Mouse (Mus musculus) bone marrow macrophage, adult 2 months (primary cell): ENCODE data around the gene Dcps.

Experiments
- CTCF ChIP-seq: IDR thresholded peaks from 2 replicates; pipeline ENCODE4 v1.5.1; 2012; ENCODE audit warnings: low read depth, mild to moderate bottlenecking, low read length, moderate library complexity
- POLR2A ChIP-seq: IDR thresholded peaks from 2 replicates; pipeline ENCODE4 v1.6.1; 2012; ENCODE audit warnings: mild to moderate bottlenecking, low read depth, low read length, borderline replicate concordance

- TF ChIP-seq CTCF (no peak), POLR2A (no peak)
Measured at GRCm38 (mm10) chr9:35187351-35187903, 11.6 kb upstream of the Dcps start.
